ENCODE assay signal across 8 mouse cellular contexts in genomic region chr8:114876161-114876611, GRCm38 (mm10).
A peak's percentile ranks its signal among the peaks of the same experiment; 100 is the strongest.
DNase-seq lines count a peak whose midpoint lies in the region; ATAC-seq lines count a peak whose summit lies in the region.

No protein-coding gene starts in this region.

- H3K27ac ChIP-seq in lung, embryonic 15.5 days: peak overlapping the region; percentile 88
- H3K27ac ChIP-seq in forebrain, embryonic 13.5 days: no peak overlapping the region
- H3K27ac ChIP-seq in limb, embryonic 15.5 days: peak overlapping the region; percentile 13; the same call in 1 of the 2 replicates
- peak overlapping the region; percentile 35; the same call in 1 of the 2 replicates for H3K27ac ChIP-seq in stomach, embryonic 16.5 days (ENCODE audit: low read length)

- H3K9ac ChIP-seq in lung, embryonic 15.5 days: no peak overlapping the region
- H3K9ac ChIP-seq in forebrain, embryonic 13.5 days: no peak overlapping the region
- H3K9ac ChIP-seq in limb, embryonic 15.5 days: no peak overlapping the region
- 0 out of 2 replicates have a peak overlapping the region, but pooled peaks have one; percentile 1 for H3K9ac ChIP-seq in stomach, embryonic 16.5 days (ENCODE audit: low read length)

- no peaks in the 10 kb centered on the region for H3K9me3 ChIP-seq in lung, embryonic 15.5 days
- H3K9me3 ChIP-seq in forebrain, embryonic 13.5 days (replicated peaks): no peaks in the 10 kb centered on the region
- no peaks in the 10 kb centered on the region for H3K9me3 ChIP-seq in limb, embryonic 15.5 days
- H3K9me3 ChIP-seq in stomach, embryonic 16.5 days (replicated peaks; ENCODE audit: control insufficient read depth, low read length): no peaks in the 10 kb centered on the region

- H3K4me1 ChIP-seq in lung, embryonic 15.5 days: peaks cover 38% of the 10 kb centered on the region
- H3K4me1 ChIP-seq in forebrain, embryonic 13.5 days: peaks cover 27% of the 10 kb centered on the region
- peaks cover 19% of the 10 kb centered on the region; the same call in 1 of the 2 replicates for H3K4me1 ChIP-seq in limb, embryonic 15.5 days
- peaks cover 15% of the 10 kb centered on the region; the same call in 1 of the 2 replicates for H3K4me1 ChIP-seq in stomach, embryonic 16.5 days (ENCODE audit: control insufficient read depth, insufficient read depth, low read length)

- no peak overlapping the region for H3K4me3 ChIP-seq in lung, embryonic 15.5 days
- H3K4me3 ChIP-seq in forebrain, embryonic 13.5 days: no peak overlapping the region
- H3K4me3 ChIP-seq in limb, embryonic 15.5 days: no peak overlapping the region
- no peak overlapping the region for H3K4me3 ChIP-seq in stomach, embryonic 16.5 days (replicated peaks; ENCODE audit: low read length)

- H3K4me2 ChIP-seq in lung, embryonic 15.5 days: peak overlapping the region; percentile 41
- peak overlapping the region; percentile 43 for H3K4me2 ChIP-seq in forebrain, embryonic 13.5 days
- peak overlapping the region; percentile 29 for H3K4me2 ChIP-seq in limb, embryonic 15.5 days
- H3K4me2 ChIP-seq in stomach, embryonic 16.5 days (ENCODE audit: low read depth, low read length): 0 out of 2 replicates have a peak overlapping the region, but pooled peaks have one; percentile 17

- ATAC-seq in lung, embryonic 15.5 days (ENCODE audit: borderline replicate concordance, extremely low read depth, low FRiP score, low TSS enrichment): peak; percentile 65; the same call in 1 of the 2 replicates
- peak; percentile 63; the same call in 1 of the 2 replicates for ATAC-seq in forebrain, embryonic 13.5 days
- ATAC-seq in limb, embryonic 15.5 days (ENCODE audit: insufficient number of reproducible peaks, low FRiP score, low TSS enrichment, low read depth): no peak
- peak; percentile 65; the same call in 1 of the 2 replicates for ATAC-seq in stomach, embryonic 16.5 days (ENCODE audit: insufficient read depth, low FRiP score)

- H3K36me3 ChIP-seq in lung, embryonic 15.5 days: no peaks in the 10 kb centered on the region
- no peaks in the 10 kb centered on the region for H3K36me3 ChIP-seq in forebrain, embryonic 13.5 days (ENCODE audit: poor library complexity, severe bottlenecking)
- H3K36me3 ChIP-seq in limb, embryonic 15.5 days: no peaks in the 10 kb centered on the region
- no peaks in the 10 kb centered on the region for H3K36me3 ChIP-seq in stomach, embryonic 16.5 days (ENCODE audit: control insufficient read depth, insufficient read depth, low read length)

- WGBS in lung, embryonic 15.5 days: 3% methylated on average over 11 of the region's 11 CpGs
- 1% methylated on average over 11 of the region's 11 CpGs for WGBS in forebrain, embryonic 13.5 days
- WGBS in limb, embryonic 15.5 days: 11% methylated on average over 11 of the region's 11 CpGs
- WGBS in stomach, embryonic 16.5 days: 17% methylated on average over 11 of the region's 11 CpGs

- no peaks in the 10 kb centered on the region for H3K27me3 ChIP-seq in lung, embryonic 15.5 days
- H3K27me3 ChIP-seq in forebrain, embryonic 13.5 days: peaks cover 10% of the 10 kb centered on the region
- no peaks in the 10 kb centered on the region for H3K27me3 ChIP-seq in limb, embryonic 15.5 days
- H3K27me3 ChIP-seq in stomach, embryonic 16.5 days (ENCODE audit: control insufficient read depth, insufficient read depth, low read length): no peaks in the 10 kb centered on the region

- DNase-seq in lung, postnatal 4 days: no peak
- DNase-seq in cerebellum, postnatal 10 days: no peak
- no peak for DNase-seq in urinary bladder, postnatal 14 days (ENCODE audit: low spot score)
- no peak for DNase-seq in adrenal gland, adult 18-20 months (ENCODE audit: low spot score in 2 of 2)
